Mouse (Mus musculus): ENCODE measurements at regions not wholly inside any gene's neighbourhood (a gene's known extent, or its start where the extent isn't known, plus 50 kb on each side); places are given as distances from the start of the nearest gene placed in this dataset.
A peak's percentile ranks its signal among the peaks of the same experiment; 100 is the strongest.

DNA sequence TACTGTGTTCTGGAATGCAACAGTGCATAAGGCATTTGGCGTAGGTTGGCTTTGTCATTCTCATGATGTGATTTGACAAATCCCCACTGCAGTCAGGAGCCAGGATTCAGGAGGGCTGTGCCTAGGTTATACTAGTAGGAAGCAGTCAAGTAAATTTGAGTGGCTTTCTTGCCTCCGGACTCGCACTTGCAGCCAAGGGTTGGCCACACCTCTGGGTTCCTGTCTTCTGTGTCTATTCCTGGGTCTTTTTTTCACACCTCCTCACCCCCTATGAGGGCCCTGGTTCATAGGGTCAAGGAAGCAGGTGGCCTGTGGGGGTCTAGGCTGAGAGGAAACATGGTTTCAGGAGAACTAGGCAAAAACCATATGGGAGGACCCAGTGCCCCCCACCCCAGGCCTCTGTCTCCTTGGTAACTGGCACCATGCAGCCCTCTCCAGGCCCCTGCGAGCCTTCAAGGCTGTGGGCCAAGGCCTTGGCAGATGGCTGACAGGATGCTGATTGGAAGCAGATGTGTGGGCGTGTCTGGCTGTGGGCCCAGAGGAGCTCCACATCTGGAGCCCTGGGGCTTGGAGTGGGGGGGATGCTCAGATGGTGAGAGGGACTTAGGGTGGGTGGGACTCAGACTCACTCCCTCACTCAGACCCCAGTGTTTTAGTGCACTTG is 195.7 kb downstream of the Rgs3 start:
- no peaks in the 10 kb centered on the region for H3K4me1 ChIP-seq (replicated peaks; ENCODE audit: control insufficient read depth, insufficient read depth, low read length)
- ATAC-seq (ENCODE audit: low FRiP score), result peak; percentile 63

DNA sequence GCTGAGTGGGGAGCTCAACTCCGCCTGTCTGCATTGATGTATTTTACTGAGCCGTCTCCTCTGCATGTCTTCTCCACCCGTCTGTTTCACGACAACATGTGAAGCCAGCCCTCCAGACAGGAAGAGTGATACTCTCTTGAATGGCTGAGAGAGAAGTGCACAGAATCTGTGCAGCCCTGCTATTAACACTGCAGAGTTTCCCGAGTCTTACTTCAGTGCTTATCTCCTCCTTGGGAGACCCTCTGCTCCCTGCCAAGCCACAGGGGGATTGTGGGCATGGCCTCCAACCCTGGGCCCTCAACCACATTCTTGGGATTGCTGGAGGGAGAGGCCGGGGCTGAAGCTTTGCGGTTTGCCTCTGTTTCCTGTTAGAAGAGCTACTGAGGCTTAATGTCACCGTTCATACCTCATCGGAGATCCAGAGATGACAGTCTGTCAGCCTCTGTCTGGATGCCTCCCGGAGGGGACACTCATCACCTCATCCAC is 197.1 kb downstream of the Rgs3 start:
- Histone ChIP-seq H3K27ac (ENCODE audit: low read depth, low read length) (no peak overlapping the region), H3K4me1 (replicated peaks; ENCODE audit: control insufficient read depth, insufficient read depth, low read length) (no peaks in the 10 kb centered on the region), H3K4me2 (replicated peaks; ENCODE audit: low read depth, low read length) (no peak overlapping the region), H3K9me3 (ENCODE audit: control insufficient read depth, low read length) (no peaks in the 10 kb centered on the region), H3K36me3 (ENCODE audit: control insufficient read depth, insufficient read depth, low read length) (no peaks in the 10 kb centered on the region), H3K9ac (ENCODE audit: low read depth, low read length) (no peak overlapping the region), H3K27me3 (ENCODE audit: control insufficient read depth, insufficient read depth, low read length) (no peaks in the 10 kb centered on the region), H3K4me3 (ENCODE audit: low read depth, low read length) (no peak overlapping the region)
- ATAC-seq (ENCODE audit: low FRiP score), result no peak
- no peak for DNase-seq (ENCODE audit: low spot score)
- WGBS, result 61% methylated on average over 10 of the region's 10 CpGs

More for the DNA sequence above, 195.7 kb downstream of the Rgs3 start:
- Histone ChIP-seq H3K9ac (ENCODE audit: low read depth, low read length) (no peak overlapping the region), H3K27ac (ENCODE audit: low read depth, low read length) (no peak overlapping the region), H3K4me2 (replicated peaks; ENCODE audit: low read depth, low read length) (no peak overlapping the region), H3K36me3 (ENCODE audit: control insufficient read depth, insufficient read depth, low read length) (no peaks in the 10 kb centered on the region), H3K27me3 (ENCODE audit: control insufficient read depth, insufficient read depth, low read length) (no peaks in the 10 kb centered on the region), H3K4me3 (ENCODE audit: low read depth, low read length) (no peak overlapping the region), H3K9me3 (ENCODE audit: control insufficient read depth, low read length) (no peaks in the 10 kb centered on the region)
- peak; percentile 64 for DNase-seq (ENCODE audit: low spot score)
- WGBS, result 58% methylated on average over 5 of the region's 5 CpGs

DNA sequence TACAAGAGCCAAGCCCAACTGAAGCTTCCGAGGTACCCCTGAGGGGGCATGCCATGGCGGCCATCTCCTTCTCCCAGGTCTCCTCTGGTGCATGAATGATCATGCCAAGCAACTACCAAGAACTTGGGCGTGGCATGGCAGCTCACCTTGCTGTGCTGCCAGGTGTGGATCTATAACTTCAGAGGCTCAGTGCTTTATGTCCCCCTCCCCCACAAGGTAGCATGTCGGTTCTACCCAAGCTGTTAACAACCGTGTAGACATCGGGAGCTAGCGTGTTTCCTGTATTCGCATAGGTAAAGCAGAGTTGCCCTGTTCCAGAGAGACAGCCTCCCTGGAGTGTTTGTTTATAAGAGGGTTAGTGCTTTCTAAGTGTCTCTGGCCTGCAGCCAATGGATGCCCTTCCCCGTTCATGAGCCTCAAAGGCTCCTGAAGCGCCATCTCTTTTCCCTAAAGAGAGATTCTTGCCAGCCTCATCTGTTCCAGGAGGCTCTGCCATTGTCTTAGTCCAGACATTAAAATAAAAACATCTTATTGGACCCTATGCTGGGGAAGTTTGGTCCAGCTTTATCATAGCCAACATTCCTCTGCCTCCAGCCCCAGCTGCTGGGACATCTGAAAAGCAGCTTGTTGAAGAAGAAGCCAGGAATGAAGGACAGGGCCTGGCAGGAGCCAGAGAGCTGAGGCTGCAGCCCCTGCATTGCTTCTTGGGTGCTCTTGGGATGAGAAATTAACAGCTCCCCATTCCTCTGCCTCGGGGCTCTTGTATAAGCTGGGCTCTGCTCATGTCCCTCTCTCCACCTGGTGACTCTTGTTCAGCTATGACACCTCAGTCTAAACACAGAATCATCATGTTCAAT is 201.3 kb downstream of the Rgs3 start:
- H3K4me1 ChIP-seq (replicated peaks; ENCODE audit: control insufficient read depth, insufficient read depth, low read length), result no peaks in the 10 kb centered on the region
- no peak overlapping the region for H3K4me3 ChIP-seq (ENCODE audit: low read depth, low read length)
- H3K27me3 ChIP-seq (ENCODE audit: control insufficient read depth, insufficient read depth, low read length), result no peaks in the 10 kb centered on the region
- no peak overlapping the region for H3K27ac ChIP-seq (ENCODE audit: low read depth, low read length)
- WGBS, result 81% methylated on average over 11 of the region's 11 CpGs
- DNase-seq (ENCODE audit: low spot score) (no peak), ATAC-seq (ENCODE audit: low FRiP score) (no peak)
- H3K4me2 ChIP-seq (replicated peaks; ENCODE audit: low read depth, low read length), result no peak overlapping the region
- H3K36me3 ChIP-seq (ENCODE audit: control insufficient read depth, insufficient read depth, low read length), result no peaks in the 10 kb centered on the region
- no peaks in the 10 kb centered on the region for H3K9me3 ChIP-seq (ENCODE audit: control insufficient read depth, low read length)
- H3K9ac ChIP-seq (ENCODE audit: low read depth, low read length), result no peak overlapping the region

DNA sequence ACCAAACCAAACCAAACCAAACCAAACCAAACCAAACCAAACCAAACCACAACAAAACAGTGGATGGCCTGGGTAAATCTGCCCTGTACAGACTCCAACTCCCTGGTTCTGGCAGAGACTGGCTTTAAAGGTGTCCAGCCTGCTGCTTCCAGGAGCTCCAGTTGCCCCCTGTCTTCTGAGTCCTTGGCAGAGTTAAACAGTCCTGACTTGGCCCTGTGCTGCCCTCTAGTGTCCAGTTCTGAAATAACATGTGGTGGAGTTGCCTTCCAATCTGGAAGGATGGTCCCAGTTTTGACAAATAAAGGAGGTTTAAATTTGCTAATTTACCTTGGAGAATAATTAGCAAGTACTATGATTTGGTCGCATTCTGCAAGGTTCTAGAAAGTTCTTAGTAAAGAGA is 202.0 kb downstream of the Rgs3 start:
- no peak; the same call in 1 of the 2 replicates for ATAC-seq (ENCODE audit: low FRiP score)
- Histone ChIP-seq H3K36me3 (ENCODE audit: control insufficient read depth, insufficient read depth, low read length) (no peaks in the 10 kb centered on the region), H3K9me3 (ENCODE audit: control insufficient read depth, low read length) (no peaks in the 10 kb centered on the region), H3K4me3 (ENCODE audit: low read depth, low read length) (no peak overlapping the region), H3K4me1 (replicated peaks; ENCODE audit: control insufficient read depth, insufficient read depth, low read length) (no peaks in the 10 kb centered on the region), H3K27me3 (ENCODE audit: control insufficient read depth, insufficient read depth, low read length) (no peaks in the 10 kb centered on the region), H3K27ac (ENCODE audit: low read depth, low read length) (no peak overlapping the region), H3K9ac (ENCODE audit: low read depth, low read length) (no peak overlapping the region), H3K4me2 (replicated peaks; ENCODE audit: low read depth, low read length) (no peak overlapping the region)
- 0% methylated on average over 1 of the region's 1 CpGs for WGBS
- DNase-seq (ENCODE audit: low spot score), result peak; percentile 85

DNA sequence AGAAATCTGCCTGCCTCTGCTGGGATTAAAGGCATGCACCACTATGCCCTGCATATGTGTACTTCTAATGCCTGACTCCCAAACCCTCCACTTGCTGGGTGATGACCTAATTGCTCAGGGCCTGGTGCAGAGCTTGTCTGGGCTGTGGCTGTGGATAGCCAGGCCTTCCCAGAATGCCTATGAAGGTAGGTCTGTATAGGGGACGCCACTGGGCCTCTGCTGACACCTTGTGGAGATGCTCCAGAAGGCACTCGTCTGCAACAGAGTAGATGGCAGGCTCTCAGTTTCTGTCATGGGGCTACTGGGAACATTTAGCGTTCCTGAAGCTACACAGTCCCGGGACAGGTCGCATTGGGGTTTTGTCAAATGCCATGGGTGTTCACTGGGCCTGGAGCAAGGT is 201.4 kb upstream of the Zfp618 start:
- ATAC-seq (ENCODE audit: low FRiP score) (peak; percentile 88), DNase-seq (ENCODE audit: low spot score) (peak; percentile 85)
- no peak overlapping the region for H3K4me3 ChIP-seq (ENCODE audit: low read depth, low read length)
- no peaks in the 10 kb centered on the region for H3K27me3 ChIP-seq (ENCODE audit: control insufficient read depth, insufficient read depth, low read length)
- H3K9me3 ChIP-seq (ENCODE audit: control insufficient read depth, low read length), result no peaks in the 10 kb centered on the region
- H3K27ac ChIP-seq (ENCODE audit: low read depth, low read length), result no peak overlapping the region
- H3K4me2 ChIP-seq (replicated peaks; ENCODE audit: low read depth, low read length), result no peak overlapping the region
- H3K4me1 ChIP-seq (replicated peaks; ENCODE audit: control insufficient read depth, insufficient read depth, low read length), result no peaks in the 10 kb centered on the region
- WGBS, result 16% methylated on average over 5 of the region's 5 CpGs
- no peak overlapping the region for H3K9ac ChIP-seq (ENCODE audit: low read depth, low read length)
- H3K36me3 ChIP-seq (ENCODE audit: control insufficient read depth, insufficient read depth, low read length), result no peaks in the 10 kb centered on the region

DNA sequence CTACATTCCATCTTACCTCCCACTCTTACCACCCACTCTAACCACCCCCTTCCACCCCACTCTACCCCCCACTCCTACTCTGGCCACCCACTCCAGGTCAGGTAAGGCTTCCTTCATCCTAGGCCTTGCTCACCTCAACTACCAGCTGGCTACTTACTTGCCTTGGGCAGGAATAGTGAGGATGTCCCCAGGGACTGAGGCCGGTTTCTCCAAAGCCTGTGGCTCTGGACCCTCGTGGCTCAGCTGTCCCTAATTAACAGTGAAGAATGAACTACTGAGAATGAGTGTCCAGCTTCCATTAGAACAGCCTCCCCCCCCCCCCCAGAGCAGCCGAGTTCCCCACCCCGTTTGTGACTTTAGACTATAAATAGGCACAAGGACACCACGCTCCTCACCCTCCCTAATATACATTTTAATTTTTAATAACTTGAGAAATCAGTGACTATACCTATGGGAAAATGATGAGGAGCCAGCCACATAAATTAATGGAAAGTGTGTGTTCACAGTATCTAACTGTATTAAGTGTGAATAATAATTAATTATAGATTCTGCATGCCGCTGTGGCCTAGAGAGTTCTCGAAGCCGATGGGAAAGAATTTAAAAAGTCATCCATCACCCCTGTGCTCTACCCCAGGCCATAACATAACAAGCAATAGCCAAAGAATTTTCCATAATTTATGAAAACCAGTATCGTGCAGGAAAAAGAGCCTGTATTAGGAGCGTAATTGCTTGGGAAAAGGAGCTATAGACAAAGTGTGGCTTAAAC is 195.7 kb upstream of the Zfp618 start:
- Histone ChIP-seq H3K27me3 (ENCODE audit: control insufficient read depth, insufficient read depth, low read length) (no peaks in the 10 kb centered on the region), H3K9me3 (ENCODE audit: control insufficient read depth, low read length) (no peaks in the 10 kb centered on the region), H3K9ac (ENCODE audit: low read depth, low read length) (no peak overlapping the region), H3K4me2 (replicated peaks; ENCODE audit: low read depth, low read length) (no peak overlapping the region), H3K4me1 (replicated peaks; ENCODE audit: control insufficient read depth, insufficient read depth, low read length) (peaks cover 2% of the 10 kb centered on the region; the same call in 1 of the 2 replicates), H3K27ac (ENCODE audit: low read depth, low read length) (no peak overlapping the region), H3K4me3 (ENCODE audit: low read depth, low read length) (no peak overlapping the region), H3K36me3 (ENCODE audit: control insufficient read depth, insufficient read depth, low read length) (no peaks in the 10 kb centered on the region)
- ATAC-seq (ENCODE audit: low FRiP score) (peak; percentile 66), DNase-seq (ENCODE audit: low spot score) (no peak)
- 71% methylated on average over 10 of the region's 10 CpGs for WGBS

DNA sequence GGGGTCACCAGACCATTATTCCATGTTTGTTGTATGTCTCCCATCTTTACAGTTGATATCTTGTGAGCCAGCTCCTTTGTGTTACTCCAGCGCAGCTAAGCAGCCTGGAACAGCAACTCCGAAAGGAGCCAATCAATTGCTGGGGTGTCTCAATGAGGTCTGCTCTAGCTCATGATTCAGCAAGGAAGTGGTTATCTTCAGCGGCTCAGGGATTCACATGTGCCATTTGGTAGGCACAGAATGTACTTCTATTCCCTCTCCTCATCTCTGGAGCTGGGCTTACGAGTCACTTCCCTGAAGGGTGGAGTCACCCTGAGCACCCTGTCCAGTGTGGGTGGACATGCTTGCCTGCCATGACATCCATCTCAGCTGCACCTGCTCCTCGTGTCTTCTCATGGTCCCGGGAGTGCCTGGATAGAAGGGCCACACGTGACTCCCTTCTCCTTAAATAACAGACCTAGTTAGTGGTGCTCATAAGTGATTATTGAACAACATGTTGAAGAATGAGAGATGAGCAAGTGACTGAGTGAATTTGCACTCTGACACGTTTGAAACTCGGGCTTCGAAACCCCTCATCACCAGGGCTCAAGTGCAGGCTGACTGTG is 190.3 kb upstream of the Zfp618 start:
- Histone ChIP-seq H3K4me2 (replicated peaks; ENCODE audit: low read depth, low read length) (no peak overlapping the region), H3K9ac (ENCODE audit: low read depth, low read length) (no peak overlapping the region), H3K9me3 (ENCODE audit: control insufficient read depth, low read length) (no peaks in the 10 kb centered on the region), H3K4me3 (ENCODE audit: low read depth, low read length) (no peak overlapping the region), H3K27me3 (ENCODE audit: control insufficient read depth, insufficient read depth, low read length) (no peaks in the 10 kb centered on the region), H3K4me1 (replicated peaks; ENCODE audit: control insufficient read depth, insufficient read depth, low read length) (no peaks in the 10 kb centered on the region), H3K36me3 (ENCODE audit: control insufficient read depth, insufficient read depth, low read length) (no peaks in the 10 kb centered on the region), H3K27ac (ENCODE audit: low read depth, low read length) (no peak overlapping the region)
- WGBS, result 85% methylated on average over 10 of the region's 10 CpGs
- DNase-seq (ENCODE audit: low spot score) (no peak), ATAC-seq (ENCODE audit: low FRiP score) (no peak)

DNA sequence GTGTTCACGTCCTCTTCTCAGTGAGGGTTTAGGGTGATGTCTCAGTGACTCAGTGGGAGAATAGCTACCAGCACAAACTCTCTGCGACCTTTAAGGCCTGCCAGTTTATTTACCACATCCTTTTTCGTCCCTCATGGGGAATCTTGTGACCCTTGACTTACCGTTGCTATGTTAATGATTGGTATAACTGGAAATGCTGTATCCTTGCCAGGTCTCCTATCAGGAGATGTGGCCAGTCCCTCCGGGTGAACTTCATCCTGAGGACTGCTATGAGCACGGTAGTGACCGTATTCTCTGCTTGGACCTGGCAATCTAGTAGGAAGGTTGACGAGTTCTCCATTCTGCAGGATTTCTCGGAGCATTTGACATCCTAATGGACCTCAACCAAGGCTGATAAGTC is 188.5 kb upstream of the Zfp618 start:
- Histone ChIP-seq H3K4me1 (replicated peaks; ENCODE audit: control insufficient read depth, insufficient read depth, low read length) (no peaks in the 10 kb centered on the region), H3K9ac (ENCODE audit: low read depth, low read length) (no peak overlapping the region), H3K27me3 (ENCODE audit: control insufficient read depth, insufficient read depth, low read length) (no peaks in the 10 kb centered on the region), H3K4me3 (ENCODE audit: low read depth, low read length) (no peak overlapping the region), H3K9me3 (ENCODE audit: control insufficient read depth, low read length) (no peaks in the 10 kb centered on the region), H3K4me2 (replicated peaks; ENCODE audit: low read depth, low read length) (no peak overlapping the region), H3K36me3 (ENCODE audit: control insufficient read depth, insufficient read depth, low read length) (no peaks in the 10 kb centered on the region), H3K27ac (ENCODE audit: low read depth, low read length) (no peak overlapping the region)
- WGBS, result 88% methylated on average over 9 of the region's 9 CpGs
- ATAC-seq (ENCODE audit: low FRiP score), result no peak
- no peak for DNase-seq (ENCODE audit: low spot score)

Data from hindbrain, embryonic 11.5 days (tissue).